Mouse (Mus musculus) spleen, adult 2 months (tissue): ENCODE measurements around the gene Rpl4. TPM values are rescaled to one million over a fixed set of nuclear protein-coding genes. Genes with fewer than 3 reads are reported as not detected.
"Not testable (repeated sequence)": the region's sequence is repeated elsewhere in the genome, so short reads cannot be mapped to it uniquely, and the experiment has no call there.

Experiments used
- DNase-seq, 2 experiments: peaks; one replicate each; pipeline versions ENCODE4 v3.0.0 to v3.0.0-alpha.2; 2012 to 2021; ENCODE audit warnings: low spot score in 2 of 2, low read depth in 1 of 2
- H3K27ac ChIP-seq: fragments of 200-500 bp; 2 replicates; pipeline ENCODE4 v1.5.1; 2012; ENCODE audit warnings: low read length, inconsistent platforms; ENCODE audit not compliant: insufficient read depth
- H3K27me3 ChIP-seq: fragments of 200-500 bp; 2 replicates; pipeline ENCODE4 v1.6.1; 2012; ENCODE audit warnings: mild to moderate bottlenecking, moderate library complexity, low read length, inconsistent platforms; ENCODE audit not compliant: control insufficient read depth, insufficient read depth
- H3K36me3 ChIP-seq: fragments of 200-500 bp; 2 replicates; pipeline ENCODE4 v1.6.1; 2012; ENCODE audit warnings: mild to moderate bottlenecking, low read length, inconsistent platforms; ENCODE audit not compliant: control insufficient read depth, insufficient read depth
- H3K4me1 ChIP-seq: fragments of 200-500 bp; 2 replicates; pipeline ENCODE4 v1.6.1; 2011; ENCODE audit warnings: inconsistent platforms; ENCODE audit not compliant: control insufficient read depth, insufficient read depth, insufficient read length
- H3K4me3 ChIP-seq: fragments of 200-500 bp; 2 replicates; pipeline ENCODE4 v1.5.1; 2011; ENCODE audit warnings: mild to moderate bottlenecking, inconsistent platforms; ENCODE audit not compliant: insufficient read depth, insufficient read length; ENCODE audit errors: extremely low read depth
- CTCF ChIP-seq: fragments of 200-500 bp; IDR thresholded peaks from 2 replicates; pipeline ENCODE4 v1.5.1; 2011; ENCODE audit warnings: mild to moderate bottlenecking, inconsistent platforms; ENCODE audit not compliant: insufficient read depth, insufficient read length, insufficient replicate concordance; ENCODE audit errors: extremely low read depth
- POLR2A ChIP-seq: fragments of 200-500 bp; IDR thresholded peaks from 2 replicates; pipeline ENCODE4 v1.6.1; 2011; ENCODE audit warnings: low read depth, low read length, inconsistent platforms
- WGBS: fragments of 180-500 bp; shearing (Covaris S2); methylation state at CpG from one replicate; pipeline ENCODE4 v1.1.7; 2018; 5-methylcytosine and 5-hydroxymethylcytosine counted together
- polyA plus RNA-seq: library from polyadenylated mRNA; depleted of rRNA; stranded (reverse); fragments of >200 nt; gene quantifications from 2 replicates; pipeline ENCODE4 v1.2.3, GENCODE M21; 2012

Rpl4 gene
- polyA plus RNA-seq, 1 experiment: 442 TPM

DNA sequence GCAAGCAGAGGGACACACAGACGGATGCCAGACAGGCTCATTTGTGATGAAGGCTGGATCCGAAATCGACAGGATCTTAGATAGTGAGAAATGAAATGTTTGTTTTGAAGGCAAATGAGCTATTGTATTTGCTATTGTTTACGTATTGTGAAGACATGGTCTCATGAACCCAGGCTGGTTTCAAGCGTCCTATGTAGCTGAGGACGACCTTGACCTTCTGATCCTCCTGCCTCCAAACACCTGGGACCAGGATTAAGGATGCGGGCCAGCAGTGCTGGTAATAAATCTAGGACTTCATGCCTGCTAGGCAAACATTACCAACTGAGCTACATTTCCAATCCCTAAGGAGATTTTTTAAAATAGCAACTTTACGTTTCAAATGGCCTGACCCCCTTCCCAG, 24.3 kb downstream of the Rpl4 start:
- WGBS: 94% methylated on average over 8 of the region's 8 CpGs
- TF ChIP-seq CTCF (no peak), POLR2A (no peak)
- no peak overlapping the region for H3K27ac ChIP-seq
- no peaks in the 10 kb centered on the region for H3K27me3 ChIP-seq
- no peak overlapping the region for H3K4me3 ChIP-seq
- H3K4me1 ChIP-seq: no peaks in the 10 kb centered on the region
- H3K36me3 ChIP-seq: peaks cover 20% of the 10 kb centered on the region
- no peak for DNase-seq

DNA sequence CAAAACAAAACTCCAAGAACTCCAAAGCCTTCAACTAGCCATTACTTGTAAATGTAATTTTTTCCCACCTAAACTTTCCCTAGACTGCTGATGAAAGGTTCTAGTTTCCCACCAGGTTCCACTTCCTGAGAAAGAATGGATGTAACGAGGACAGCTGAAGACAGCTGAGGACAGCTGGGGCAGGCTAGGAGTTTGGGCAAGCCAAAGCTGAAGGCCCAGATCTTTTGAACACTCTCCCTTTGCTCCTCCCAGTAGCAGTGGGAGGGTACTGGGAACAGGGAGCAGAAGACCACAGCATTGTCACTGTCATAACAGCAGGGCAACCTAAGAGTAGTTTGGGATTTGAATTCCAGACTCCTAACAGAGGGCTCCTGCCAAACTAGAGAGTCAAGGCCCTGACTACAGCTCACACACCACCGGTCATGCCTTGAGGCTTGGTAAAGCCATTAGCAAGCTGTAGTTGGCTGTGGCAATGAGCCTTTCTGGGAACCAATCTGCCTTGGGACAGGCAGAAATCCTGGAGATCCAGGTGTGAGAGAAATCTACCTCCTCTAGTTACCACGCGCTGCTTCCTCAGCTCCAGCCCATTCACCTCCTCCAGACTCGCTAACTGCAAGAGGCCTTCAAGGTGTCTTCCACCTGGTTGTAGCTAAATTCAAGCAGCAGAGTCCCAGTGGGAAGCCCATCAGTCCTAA, 25.0 kb downstream of the Rpl4 start:
- no peak for DNase-seq
- H3K4me3 ChIP-seq: no peak overlapping the region
- no peaks in the 10 kb centered on the region for H3K4me1 ChIP-seq
- H3K27ac ChIP-seq: no peak overlapping the region
- WGBS: 92% methylated on average over 5 of the region's 5 CpGs
- H3K27me3 ChIP-seq: no peaks in the 10 kb centered on the region
- H3K36me3 ChIP-seq: peaks cover 16% of the 10 kb centered on the region
- TF ChIP-seq POLR2A (no peak), CTCF (no peak)

- H3K27ac ChIP-seq, DNase-seq, H3K4me1 ChIP-seq, H3K27me3 ChIP-seq, H3K4me3 ChIP-seq: not testable (repeated sequence)
- WGBS: 89% methylated on average over 7 of the region's 7 CpGs
- H3K36me3 ChIP-seq: peaks cover 11% of the 10 kb centered on the region
Observed at GRCm38 (mm10) chr9:64198763-64199418, 25.7 kb downstream of the Rpl4 start.

- Histone ChIP-seq H3K4me3 (no peak overlapping the region), H3K27ac (no peak overlapping the region), H3K4me1 (no peaks in the 10 kb centered on the region), H3K36me3 (peaks cover 16% of the 10 kb centered on the region), H3K27me3 (no peaks in the 10 kb centered on the region)
- no peak for DNase-seq
- WGBS: 63% methylated on average over 2 of the region's 2 CpGs
- TF ChIP-seq POLR2A: no peak
- TF ChIP-seq CTCF: no peak
Observed at GRCm38 (mm10) chr9:64199897-64200296, 26.7 kb downstream of the Rpl4 start.

DNA sequence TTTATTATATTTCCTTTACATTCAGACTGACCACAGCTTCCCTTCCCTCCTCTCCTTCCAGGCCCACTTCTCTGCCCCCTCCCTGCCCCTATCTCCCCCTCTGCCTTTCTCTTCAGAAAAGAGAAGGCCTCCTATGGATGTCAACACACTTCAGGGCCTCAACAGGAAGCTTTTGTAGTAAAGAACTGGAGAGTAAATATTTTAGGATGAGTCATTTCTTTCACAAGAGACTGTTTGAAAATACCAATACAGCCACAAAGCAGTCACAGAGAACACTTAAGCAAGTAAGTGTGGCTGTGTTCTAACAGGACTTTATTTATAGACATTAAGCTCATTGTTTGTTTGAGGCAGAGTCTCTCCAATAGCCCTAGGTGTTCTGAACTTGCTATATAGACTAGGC, 29.2 kb downstream of the Rpl4 start:
- Histone ChIP-seq H3K36me3 (peaks cover 21% of the 10 kb centered on the region), H3K27ac (no peak overlapping the region)
- TF ChIP-seq POLR2A (no peak), CTCF (no peak)

GRCm38 (mm10) chr9:64202866-64203265, 29.7 kb downstream of the Rpl4 start:
- H3K27me3 ChIP-seq: no peaks in the 10 kb centered on the region
- H3K4me1 ChIP-seq: no peaks in the 10 kb centered on the region
- no peak for DNase-seq
- H3K4me3 ChIP-seq: no peak overlapping the region
- no peak for TF ChIP-seq POLR2A
- TF ChIP-seq CTCF: no peak
- peaks cover 22% of the 10 kb centered on the region for H3K36me3 ChIP-seq
- no peak overlapping the region for H3K27ac ChIP-seq

More for the DNA sequence above, 29.2 kb downstream of the Rpl4 start:
- H3K4me1 ChIP-seq: no peaks in the 10 kb centered on the region
- no peaks in the 10 kb centered on the region for H3K27me3 ChIP-seq
- DNase-seq: no peak
- H3K4me3 ChIP-seq: no peak overlapping the region

DNA sequence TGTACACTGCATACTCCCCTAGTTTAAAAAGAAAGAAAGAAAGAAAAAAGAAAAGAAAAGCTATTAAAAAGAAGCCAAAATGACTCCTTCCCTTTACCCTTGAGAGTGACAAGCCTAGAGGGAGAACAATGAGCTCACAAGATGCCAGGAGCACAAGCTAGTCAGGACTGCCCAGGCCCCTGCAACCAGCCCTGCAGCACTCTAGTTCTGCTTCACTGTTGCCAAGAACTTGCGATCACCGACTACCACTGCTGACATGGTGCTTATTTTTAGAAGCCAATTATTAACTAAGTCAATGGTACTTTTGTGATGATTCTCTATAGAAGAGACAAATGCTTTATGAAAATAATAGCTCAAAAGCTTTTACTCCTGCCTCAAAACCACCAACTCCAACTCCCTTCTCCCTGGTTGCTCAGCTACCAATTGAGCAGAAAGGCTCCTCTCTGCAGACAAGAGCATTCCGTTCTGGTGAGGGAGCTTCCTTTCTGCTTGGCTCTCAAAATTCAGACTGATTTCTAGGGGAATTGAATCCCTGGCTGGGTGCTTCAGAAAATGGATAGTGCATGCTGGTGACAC, 34.4 kb downstream of the Rpl4 start:
- H3K27ac ChIP-seq: no peak overlapping the region
- no peak for DNase-seq
- TF ChIP-seq POLR2A (no peak), CTCF (no peak)
- no peaks in the 10 kb centered on the region for H3K4me1 ChIP-seq
- peaks cover 26% of the 10 kb centered on the region for H3K36me3 ChIP-seq
- no peak overlapping the region for H3K4me3 ChIP-seq
- no peaks in the 10 kb centered on the region for H3K27me3 ChIP-seq
- 90% methylated on average over 3 of the region's 3 CpGs for WGBS
